Mouse (Mus musculus): Measurements from ENCODE around the gene Fhad1. TPM values are rescaled to one million over a fixed set of nuclear protein-coding genes. Genes with fewer than 3 reads are reported as not detected.

Gene Fhad1
- polyA plus RNA-seq, 1 experiment = 1.9 TPM

DNA sequence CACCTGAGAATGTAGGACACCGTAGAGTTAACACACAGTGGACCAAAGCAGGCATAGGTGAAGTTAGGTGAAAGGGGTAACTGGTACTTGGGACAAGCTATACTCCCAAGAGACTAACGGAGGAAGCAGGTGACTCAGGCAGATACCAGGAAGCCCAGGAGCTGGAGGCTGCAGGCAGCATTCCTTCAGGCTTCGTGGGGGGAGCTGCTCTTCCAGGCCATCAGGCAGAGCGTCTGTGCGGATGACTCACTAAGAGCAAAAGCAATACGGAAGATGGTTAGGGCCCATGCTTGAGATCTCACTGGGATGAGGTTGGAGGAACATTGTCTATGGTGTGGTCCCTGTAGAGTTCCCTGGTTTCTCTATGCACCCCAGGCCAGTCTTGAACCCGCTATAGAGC, 132.0 kb downstream of the Fhad1 start:
- no peak for DNase-seq (ENCODE audit: low read depth)

GRCm38 (mm10) chr4:141881950-141882349, 132.9 kb downstream of the Fhad1 start:
- no peak for DNase-seq (ENCODE audit: low read depth)

DNA sequence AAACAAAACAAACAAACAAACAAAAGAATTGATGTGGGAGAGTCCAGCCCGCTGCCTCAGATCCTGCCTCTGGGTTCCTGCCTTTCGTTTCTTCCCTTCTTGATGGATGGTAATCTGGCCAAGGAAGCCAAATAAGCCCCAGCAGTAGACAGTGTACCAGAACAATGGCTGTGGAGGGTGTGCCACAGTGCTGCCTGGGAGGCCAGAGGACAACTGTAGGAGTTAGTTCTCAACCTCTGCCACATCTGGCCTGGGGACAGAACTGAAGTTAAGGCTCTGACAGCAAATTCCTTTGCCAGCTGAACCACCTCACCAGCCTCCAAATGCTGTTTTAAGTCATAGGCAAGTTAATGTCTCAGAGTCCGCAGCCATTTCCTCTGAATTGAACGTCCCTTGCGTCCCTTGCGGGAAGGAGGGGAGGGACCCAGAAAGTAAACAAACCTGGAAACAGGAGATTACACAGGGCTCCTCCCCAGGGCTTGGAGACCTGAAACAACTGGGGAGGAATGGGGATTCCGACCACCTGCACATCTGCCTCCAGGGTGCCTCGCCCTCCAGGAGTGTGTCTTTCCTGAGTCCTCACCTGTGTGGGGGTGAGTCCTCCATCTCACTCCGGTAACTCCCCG, 133.5 kb downstream of the Fhad1 start:
- no peak for DNase-seq (ENCODE audit: low read depth)

GRCm38 (mm10) chr4:141879875-141880274, 135.0 kb downstream of the Fhad1 start:
- no peak for DNase-seq (ENCODE audit: low read depth)

GRCm38 (mm10) chr4:141879074-141879473, 135.8 kb downstream of the Fhad1 start:
- DNase-seq (ENCODE audit: low read depth) = no peak

- DNase-seq (ENCODE audit: low read depth) = no peak
These were observed 136.3 kb downstream of the Fhad1 start for GRCm38 (mm10) chr4:141878621-141879020.

DNA sequence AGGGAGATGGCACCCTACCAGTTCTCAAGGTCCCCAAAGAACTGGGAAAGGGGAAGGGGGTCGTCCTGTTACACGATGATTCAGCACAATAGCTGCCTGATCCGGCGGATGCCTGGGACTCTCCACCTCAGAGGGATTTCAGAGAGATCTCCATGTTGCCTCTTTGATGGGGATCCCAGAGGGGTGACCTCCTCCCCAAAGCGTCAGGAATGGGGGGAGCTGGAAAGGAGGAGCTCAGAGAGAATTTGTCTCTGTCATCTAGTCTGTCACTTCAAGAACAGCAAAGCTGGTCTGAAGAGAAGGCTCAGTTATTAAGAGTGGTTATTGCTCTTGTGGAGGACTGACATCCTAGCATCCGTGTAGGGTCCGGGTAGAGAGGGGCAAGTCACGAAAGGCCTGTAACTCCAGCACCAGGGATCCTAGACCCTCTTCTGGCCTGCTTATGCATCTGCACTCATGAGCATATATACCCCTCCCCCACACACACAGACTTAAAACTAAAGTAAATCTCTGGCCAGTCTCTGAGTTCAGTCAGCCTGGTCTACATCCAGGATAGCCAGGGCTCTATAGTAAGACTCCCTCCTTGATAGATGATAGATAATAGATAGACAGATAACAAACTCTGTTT, 139.3 kb downstream of the Fhad1 start:
- DNase-seq (ENCODE audit: low read depth) = no peak

DNA sequence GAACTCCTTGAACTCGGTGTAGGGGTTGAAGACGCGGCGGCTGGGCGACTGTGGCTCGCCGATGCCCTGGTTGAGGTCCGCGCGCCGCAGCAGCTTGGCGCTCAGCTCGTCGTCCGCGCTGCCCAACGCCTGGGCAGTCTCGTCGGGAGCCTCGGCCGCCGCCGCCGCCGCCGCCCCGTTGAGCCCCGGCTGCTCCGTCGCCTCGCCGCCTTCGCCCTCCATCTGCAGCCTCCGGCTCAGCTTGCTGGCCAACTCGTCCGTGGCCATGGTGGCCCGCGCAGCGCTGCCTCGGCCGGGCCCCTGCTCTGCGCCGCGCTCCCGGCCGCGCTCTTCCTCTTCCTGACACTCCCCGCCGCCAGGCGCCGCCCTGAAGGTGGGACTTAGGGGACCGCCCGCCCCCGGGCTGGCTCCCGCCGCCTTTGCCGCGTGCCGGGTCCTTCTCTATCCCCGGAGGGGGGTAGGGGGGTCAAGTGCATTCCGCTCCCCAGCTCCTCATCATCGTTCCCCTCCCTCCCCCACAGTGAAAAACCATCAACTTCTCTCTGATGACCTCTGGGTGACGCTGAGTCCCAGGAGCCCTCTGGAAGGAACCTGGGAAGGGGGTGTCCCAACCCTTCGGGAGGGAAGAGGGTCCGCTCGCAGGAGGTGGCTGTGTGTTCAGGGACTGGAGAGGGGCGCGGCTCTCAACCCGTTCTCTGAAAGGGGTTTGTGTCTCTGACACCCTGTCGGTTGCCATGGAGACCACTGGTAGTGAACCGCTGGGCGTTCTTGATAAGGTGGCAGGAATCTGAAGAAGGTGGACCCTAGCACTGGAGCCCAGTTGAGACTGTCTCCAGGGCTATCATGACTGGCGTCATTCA, 140.1 kb downstream of the Fhad1 start, which contains the start of gene Efhd2:
Efhd2 (minus strand) TSS at position 320 of the 860 bp plus-strand sequence.
- no peak for DNase-seq (ENCODE audit: low read depth)

- DNase-seq (ENCODE audit: low read depth) = no peak
These were observed 140.7 kb downstream of the Fhad1 start for GRCm38 (mm10) chr4:141874111-141874600.

- DNase-seq (ENCODE audit: low read depth) = no peak
These were observed 141.9 kb downstream of the Fhad1 start for GRCm38 (mm10) chr4:141872977-141873376.

DNA sequence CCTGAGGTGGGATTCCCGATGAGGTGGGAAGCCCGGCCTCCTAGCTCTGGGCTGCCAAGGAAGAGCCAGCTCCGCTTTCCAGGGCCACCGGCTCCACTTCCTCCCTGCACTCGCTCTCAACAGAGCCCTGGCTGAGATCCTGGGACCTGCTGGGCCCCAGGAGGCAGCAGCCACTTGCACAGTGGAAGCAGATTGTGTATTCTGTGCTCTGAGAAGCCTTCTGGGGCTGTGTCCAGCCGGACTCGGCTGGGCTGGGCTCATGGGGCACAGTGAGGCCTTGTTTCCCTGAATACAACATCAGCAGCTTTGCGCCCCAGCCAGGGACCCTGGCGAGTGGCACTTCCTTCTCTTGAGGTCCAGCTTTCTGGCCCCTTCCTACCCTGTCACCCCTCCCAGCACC, 143.0 kb downstream of the Fhad1 start:
- no peak for DNase-seq (ENCODE audit: low read depth)

- no peak for DNase-seq (ENCODE audit: low read depth)
These were observed 143.6 kb downstream of the Fhad1 start for GRCm38 (mm10) chr4:141871333-141871725.

DNA sequence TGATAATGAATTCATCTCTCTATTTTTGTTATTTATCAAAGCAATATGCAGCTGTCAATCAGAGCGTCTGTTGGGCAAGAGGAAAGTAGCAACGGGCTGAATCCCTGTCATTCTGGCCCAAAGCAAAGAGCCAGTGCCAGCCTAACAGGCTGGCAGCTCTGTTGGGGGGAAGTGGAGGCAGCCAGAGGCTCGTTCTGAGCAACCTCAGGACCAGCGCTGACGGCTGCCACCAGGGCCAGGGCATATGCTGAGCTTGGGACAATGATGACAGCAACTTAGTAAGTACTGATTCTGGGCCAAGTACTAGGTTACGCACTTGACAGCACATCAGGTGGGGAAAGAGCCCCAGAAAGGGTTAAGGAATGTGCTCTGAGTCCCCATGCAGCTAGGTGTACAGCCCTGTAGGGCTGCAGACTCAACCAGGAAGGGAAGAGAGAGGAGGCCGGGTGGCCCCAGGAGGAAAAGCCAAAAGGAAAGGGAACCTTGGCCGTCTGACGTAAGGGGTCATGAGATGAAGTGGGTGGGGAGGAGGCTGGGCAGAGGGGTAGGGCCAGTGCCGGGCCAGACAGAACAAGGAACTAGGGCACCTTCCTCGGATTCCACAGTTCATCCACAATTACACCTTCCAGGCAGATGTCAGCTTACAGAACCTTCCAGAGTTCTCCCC, 144.1 kb downstream of the Fhad1 start:
- no peak for DNase-seq (ENCODE audit: low read depth)

- no peak for DNase-seq (ENCODE audit: low read depth)
These were observed 145.3 kb downstream of the Fhad1 start for GRCm38 (mm10) chr4:141869436-141870215.

GRCm38 (mm10) chr4:141868051-141868450, 146.8 kb downstream of the Fhad1 start:
- DNase-seq (ENCODE audit: low read depth) = no peak

DNA sequence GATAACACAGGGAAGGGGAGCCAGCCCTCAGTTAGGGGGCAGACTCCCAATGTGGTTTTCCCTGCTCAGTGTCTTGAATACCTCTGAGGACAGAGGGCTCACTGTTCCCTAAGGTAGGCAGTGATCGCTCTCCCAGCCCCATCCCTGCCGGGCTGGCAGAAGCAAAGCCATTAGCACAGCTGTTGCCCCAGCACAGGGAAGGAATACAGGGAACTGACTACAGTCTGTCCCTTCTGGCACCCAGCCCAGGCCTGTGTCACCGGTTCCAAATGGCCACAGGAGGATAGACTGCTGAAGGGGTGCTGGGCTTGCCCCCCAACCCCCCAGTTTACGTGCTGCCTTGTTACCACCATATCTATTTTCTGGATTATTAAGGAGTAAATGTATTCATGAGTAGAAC, 147.4 kb downstream of the Fhad1 start:
- DNase-seq (ENCODE audit: low read depth) = no peak

DNA sequence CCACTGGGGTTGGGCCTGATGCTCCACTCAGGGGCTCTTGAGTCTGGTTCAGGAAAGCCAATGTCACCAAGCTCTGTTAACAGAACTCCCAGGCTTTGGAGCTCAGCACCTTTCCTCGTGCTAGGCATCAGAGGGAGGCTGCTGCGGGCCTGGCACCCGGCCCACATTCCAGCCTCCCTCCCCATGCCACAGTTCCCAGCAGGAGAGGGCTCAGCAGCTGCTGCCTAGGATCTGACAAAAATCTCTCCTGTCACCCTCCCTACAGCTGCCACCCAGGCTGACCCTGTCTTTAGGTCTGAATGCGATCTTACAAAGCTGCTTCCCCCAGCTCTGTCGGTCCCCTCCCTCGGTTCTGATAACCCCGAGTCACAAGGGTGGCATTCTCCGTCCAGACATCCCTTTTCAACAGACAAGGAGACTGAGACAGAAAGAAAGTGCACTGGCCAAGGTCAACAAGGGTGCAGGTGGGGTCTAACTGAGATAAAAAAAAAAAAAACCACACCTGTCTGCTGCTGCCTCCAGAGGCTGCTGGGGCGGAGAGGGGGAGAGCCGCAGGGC, 147.9 kb downstream of the Fhad1 start:
- no peak for DNase-seq (ENCODE audit: low read depth)

GRCm38 (mm10) chr4:141865600-141865999, 149.3 kb downstream of the Fhad1 start:
- DNase-seq (ENCODE audit: low read depth) = peak; percentile 77

- DNase-seq (ENCODE audit: low read depth) = no peak
These were observed 149.9 kb downstream of the Fhad1 start for GRCm38 (mm10) chr4:141865006-141865405.

- DNase-seq (ENCODE audit: low read depth) = no peak
These were observed 150.4 kb downstream of the Fhad1 start for GRCm38 (mm10) chr4:141864506-141864905.
